Mouse (Mus musculus) intestine, postnatal 0 days (tissue): ENCODE measurements around the gene Slc27a5. TPM values are rescaled to one million over a fixed set of nuclear protein-coding genes. Genes with fewer than 3 reads are reported as not detected.

Experiments used
- ATAC-seq: fragments of 200-750 bp; cut with Nextera tagmentation; 2 replicates; pipeline ENCODE4 v1.8.0; 2017; ENCODE audit warnings: mild to moderate bottlenecking, moderate TSS enrichment, moderate library complexity
- H3K27ac ChIP-seq: fragments of 300-500 bp; sonication (generic); 2 replicates; pipeline ENCODE4 v1.5.1; 2014; ENCODE audit warnings: mild to moderate bottlenecking, low read depth, low read length, moderate library complexity
- H3K27me3 ChIP-seq: fragments of 300-500 bp; sonication (generic); replicated peaks from 2 replicates; pipeline ENCODE4 v1.6.1; 2014; ENCODE audit warnings: low read length, mixed read lengths; ENCODE audit not compliant: control insufficient read depth, insufficient read depth
- H3K36me3 ChIP-seq: fragments of 300-500 bp; sonication (generic); 2 replicates; pipeline ENCODE4 v1.6.1; 2014; ENCODE audit warnings: mild to moderate bottlenecking, moderate library complexity; ENCODE audit not compliant: control insufficient read depth, insufficient read depth
- H3K4me1 ChIP-seq: fragments of 300-500 bp; sonication (generic); replicated peaks from 2 replicates; pipeline ENCODE4 v1.6.1; 2014; ENCODE audit warnings: antibody characterized with exemption, low read length, mixed read lengths; ENCODE audit not compliant: control insufficient read depth, insufficient read depth
- H3K4me2 ChIP-seq: fragments of 300-500 bp; sonication (generic); replicated peaks from 2 replicates; pipeline ENCODE4 v1.6.1; 2014; ENCODE audit warnings: low read depth, mild to moderate bottlenecking, moderate library complexity
- H3K4me3 ChIP-seq: fragments of 300-500 bp; sonication (generic); 2 replicates; pipeline ENCODE4 v1.5.1; 2014; ENCODE audit warnings: low read depth, low read length
- H3K9ac ChIP-seq: fragments of 300-500 bp; sonication (generic); 2 replicates; pipeline ENCODE4 v1.6.1; 2014; ENCODE audit warnings: mild to moderate bottlenecking, low read depth, low read length
- H3K9me3 ChIP-seq: fragments of 300-500 bp; sonication (generic); 2 replicates; pipeline ENCODE4 v1.6.1; 2016; ENCODE audit warnings: mixed run types; ENCODE audit not compliant: control insufficient read depth
- CTCF ChIP-seq: sonication (generic); IDR thresholded peaks from 2 replicates; pipeline ENCODE4 v1.5.1; 2016; ENCODE audit warnings: low read depth, mild to moderate bottlenecking, control low read depth, antibody characterized with exemption, moderate library complexity
- WGBS: fragments of 180-500 bp; shearing (Covaris S2); extraction: QIAGEN DNeasy Blood & Tissue Kit; methylation state at CpG from one replicate; pipeline ENCODE4 v1.1.7; 2014; 5-methylcytosine and 5-hydroxymethylcytosine counted together
- polyA plus RNA-seq: library from polyadenylated mRNA; unstranded; fragments of >200 nt; fragmentation: Nextera tagmentation; extraction: Ambion mirVana; gene quantifications from 2 replicates; pipeline ENCODE4 v1.2.1, GENCODE M21; 2015

Gene Slc27a5
- 0.18 and 0.22 TPM in 2 replicates for polyA plus RNA-seq

DNA sequence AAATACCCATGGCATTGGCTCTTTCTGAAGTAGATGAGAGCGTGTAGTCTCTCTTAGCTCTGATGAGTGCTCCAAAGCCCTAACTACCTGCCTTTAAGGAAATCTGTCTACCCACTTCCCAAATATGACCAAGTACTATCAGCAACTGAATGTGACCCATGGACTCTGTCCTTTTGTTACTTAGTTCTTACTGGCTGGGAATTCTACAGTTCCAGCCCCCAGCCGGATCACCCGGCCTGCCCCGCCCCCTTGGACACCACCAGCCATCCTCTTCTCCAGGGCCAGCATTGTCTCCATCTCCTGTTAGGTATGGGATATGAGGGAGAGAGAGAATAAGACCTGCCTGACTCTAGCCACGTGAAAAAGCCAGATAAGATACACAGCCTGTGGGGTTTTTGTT, at the start of gene Slc27a5:
Gene Slc27a5 (minus strand): TSS at position 140 of the 400 bp plus-strand sequence.
- no peaks in the 10 kb centered on the region for H3K4me1 ChIP-seq
- H3K27ac ChIP-seq: no peak within 1 kb of the TSS
- H3K27me3 ChIP-seq: no peaks in the 10 kb centered on the region
- WGBS: 62% methylated on average over 5 of the region's 5 CpGs
- no peak within 1 kb of the TSS for H3K4me2 ChIP-seq
- no peaks in the 10 kb centered on the region for H3K36me3 ChIP-seq
- no peaks in the 10 kb centered on the region for H3K9me3 ChIP-seq
- no peak within 1 kb of the TSS for H3K4me3 ChIP-seq
- no peak for TF ChIP-seq CTCF
- no peak within 1 kb of the TSS for H3K9ac ChIP-seq
- no peak for ATAC-seq

DNA sequence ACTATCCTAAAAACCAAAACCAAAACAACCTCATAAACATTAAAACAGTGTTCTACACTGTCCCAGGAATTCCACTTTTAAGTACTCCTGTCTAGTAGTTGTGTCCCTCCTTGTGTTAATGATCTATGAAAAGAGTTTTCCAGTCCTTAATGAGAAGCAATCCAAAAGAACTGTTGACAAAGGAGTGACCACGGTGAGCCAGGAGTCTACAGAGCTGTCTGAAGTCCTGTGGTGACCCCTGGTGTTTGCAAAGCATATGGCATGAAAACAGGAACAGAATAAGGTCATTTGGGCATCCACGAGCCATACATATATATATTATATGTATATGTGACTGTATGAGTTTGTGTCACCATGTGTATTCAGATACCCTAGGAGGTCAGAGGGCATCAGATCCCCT, 48.1 kb upstream of the Slc27a5 start:
- Histone ChIP-seq H3K4me1 (peaks cover 9% of the 10 kb centered on the region; the same call in 1 of the 2 replicates), H3K9me3 (no peaks in the 10 kb centered on the region), H3K27ac (no peak overlapping the region), H3K36me3 (no peaks in the 10 kb centered on the region), H3K4me3 (no peak overlapping the region), H3K4me2 (no peak overlapping the region), H3K27me3 (peaks cover 29% of the 10 kb centered on the region), H3K9ac (no peak overlapping the region)
- TF ChIP-seq CTCF: peak; percentile 94
- 3% methylated on average over 2 of the region's 2 CpGs for WGBS
- peak; percentile 70 for ATAC-seq

DNA sequence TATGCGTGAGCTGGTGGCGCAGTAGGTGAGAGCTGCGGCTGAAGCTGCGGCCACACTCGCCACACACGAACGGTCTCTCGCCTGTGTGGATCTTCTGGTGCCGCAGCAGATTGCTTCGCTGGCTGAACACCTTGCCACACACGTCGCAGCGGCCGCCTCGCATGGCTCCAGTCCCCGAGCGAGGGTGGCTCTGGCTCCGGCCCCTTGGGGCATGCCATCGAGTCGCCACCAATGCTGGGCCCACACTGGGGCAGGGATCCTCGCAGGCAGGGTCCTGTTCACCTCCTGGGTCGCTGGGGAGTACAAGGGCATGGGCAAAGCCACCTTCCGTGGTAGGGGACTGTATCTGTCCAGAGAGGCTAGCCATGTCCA, 46.2 kb upstream of the Slc27a5 start:
- no peak overlapping the region for H3K27ac ChIP-seq
- H3K9ac ChIP-seq: peak overlapping the region; percentile 31; the same call in 1 of the 2 replicates
- no peaks in the 10 kb centered on the region for H3K36me3 ChIP-seq
- no peaks in the 10 kb centered on the region for H3K9me3 ChIP-seq
- 5% methylated on average over 23 of the region's 23 CpGs for WGBS
- H3K4me3 ChIP-seq: peak overlapping the region; percentile 46
- no peak for TF ChIP-seq CTCF
- H3K4me2 ChIP-seq: peak overlapping the region; percentile 78
- peaks cover 29% of the 10 kb centered on the region for H3K27me3 ChIP-seq
- peak; percentile 9; the same call in 1 of the 2 replicates for ATAC-seq
- H3K4me1 ChIP-seq: peaks cover 9% of the 10 kb centered on the region; the same call in 1 of the 2 replicates

DNA sequence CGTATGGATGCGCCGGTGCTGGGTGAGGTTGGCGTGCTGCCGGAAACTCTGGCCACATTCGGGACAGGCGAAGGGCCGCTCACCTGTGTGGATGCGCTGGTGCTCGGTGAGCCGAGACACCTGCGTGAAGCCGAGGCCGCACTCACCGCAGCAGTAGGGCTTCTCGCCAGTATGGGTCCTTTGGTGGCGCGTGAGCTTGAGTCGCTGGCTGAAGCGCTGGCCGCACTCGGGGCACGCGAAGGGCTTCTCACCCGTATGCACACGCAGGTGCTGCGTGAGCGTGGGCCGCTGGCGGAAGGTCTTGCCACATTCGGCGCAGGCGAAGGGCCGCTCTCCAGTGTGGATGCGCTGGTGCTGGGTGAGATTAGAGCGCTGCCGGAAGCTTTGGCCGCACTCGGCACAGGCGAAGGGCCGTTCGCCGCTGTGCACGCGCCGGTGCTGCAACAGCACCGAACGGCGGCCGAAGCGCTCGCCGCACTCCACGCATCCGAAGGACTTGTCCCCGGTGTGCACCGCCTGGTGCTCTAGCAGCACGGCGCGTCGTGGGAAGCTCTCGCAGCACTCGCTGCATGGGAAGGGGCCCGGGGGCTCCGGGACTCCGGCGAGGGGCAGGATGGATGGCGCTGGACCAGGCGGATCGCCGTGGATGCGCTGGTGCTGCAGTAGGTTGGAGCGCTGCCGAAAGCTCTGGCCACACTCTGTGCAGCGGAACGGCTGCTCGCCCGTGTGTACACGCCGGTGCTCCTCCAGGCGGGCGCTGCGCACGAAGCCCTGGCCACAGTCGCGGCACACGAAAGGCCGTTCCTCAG, 45.7 kb upstream of the Slc27a5 start:
- Histone ChIP-seq H3K4me2 (peak overlapping the region; percentile 78), H3K4me3 (peak overlapping the region; percentile 46), H3K9ac (peak overlapping the region; percentile 31; the same call in 1 of the 2 replicates), H3K9me3 (no peaks in the 10 kb centered on the region), H3K27ac (no peak overlapping the region), H3K4me1 (peaks cover 11% of the 10 kb centered on the region; the same call in 1 of the 2 replicates), H3K27me3 (peaks cover 29% of the 10 kb centered on the region), H3K36me3 (no peaks in the 10 kb centered on the region)
- peak; percentile 19; the same call in 1 of the 2 replicates for ATAC-seq
- WGBS: 6% methylated on average over 88 of the region's 88 CpGs
- peak; percentile 25; the same call in 1 of the 2 replicates for TF ChIP-seq CTCF

DNA sequence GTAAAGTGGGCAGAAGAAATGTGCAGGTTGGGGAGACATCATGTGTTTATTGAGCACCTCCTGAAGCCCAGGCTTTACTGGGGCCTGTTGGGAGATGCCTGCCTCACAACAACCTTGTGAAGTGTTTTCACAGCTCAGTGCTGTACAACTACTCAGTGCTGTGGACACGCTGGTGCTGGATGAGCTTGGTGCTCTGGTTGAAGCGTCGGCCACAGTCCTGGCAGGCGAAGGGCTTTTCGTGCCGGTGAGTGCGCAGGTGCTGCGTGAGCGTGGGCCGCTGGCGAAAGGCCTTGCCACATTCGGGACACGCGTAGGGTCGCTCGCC, 45.1 kb upstream of the Slc27a5 start:
- ATAC-seq: no peak
- TF ChIP-seq CTCF: no peak
- no peaks in the 10 kb centered on the region for H3K36me3 ChIP-seq
- H3K9me3 ChIP-seq: no peaks in the 10 kb centered on the region
- peaks cover 29% of the 10 kb centered on the region for H3K27me3 ChIP-seq
- 0 out of 2 replicates have a peak overlapping the region, but pooled peaks have one; percentile 31 for H3K9ac ChIP-seq
- peaks cover 11% of the 10 kb centered on the region; the same call in 1 of the 2 replicates for H3K4me1 ChIP-seq
- H3K27ac ChIP-seq: no peak overlapping the region
- WGBS: 43% methylated on average over 16 of the region's 16 CpGs
- peak overlapping the region; percentile 78 for H3K4me2 ChIP-seq
- peak overlapping the region; percentile 46 for H3K4me3 ChIP-seq

DNA sequence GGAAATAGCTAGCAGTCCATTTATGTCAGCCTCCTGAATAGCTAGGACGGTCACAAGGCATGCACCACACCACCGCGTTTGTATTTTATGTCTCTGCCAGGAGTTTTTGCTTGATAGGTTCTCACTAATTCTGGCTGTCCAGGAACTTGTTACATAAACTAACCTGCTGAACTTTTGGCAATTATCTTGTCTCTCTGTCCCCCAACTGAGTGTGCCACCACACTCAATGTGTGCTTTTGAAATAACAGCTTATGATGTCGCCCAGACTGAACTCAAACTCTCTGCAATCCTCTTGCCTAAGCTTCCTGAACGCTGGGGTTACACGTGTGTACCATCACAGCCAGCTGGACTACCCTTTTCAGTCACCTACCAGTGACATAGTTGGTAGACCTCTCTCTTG, 44.5 kb upstream of the Slc27a5 start:
- peaks cover 11% of the 10 kb centered on the region; the same call in 1 of the 2 replicates for H3K4me1 ChIP-seq
- no peak for ATAC-seq
- H3K4me2 ChIP-seq: no peak overlapping the region
- no peak overlapping the region for H3K9ac ChIP-seq
- no peak for TF ChIP-seq CTCF
- 79% methylated on average over 6 of the region's 6 CpGs for WGBS
- no peaks in the 10 kb centered on the region for H3K36me3 ChIP-seq
- H3K9me3 ChIP-seq: no peaks in the 10 kb centered on the region
- H3K27me3 ChIP-seq: peaks cover 29% of the 10 kb centered on the region
- H3K4me3 ChIP-seq: no peak overlapping the region
- no peak overlapping the region for H3K27ac ChIP-seq
